ENCODE assay signal across 8 mouse cellular contexts in the genomic region with DNA sequence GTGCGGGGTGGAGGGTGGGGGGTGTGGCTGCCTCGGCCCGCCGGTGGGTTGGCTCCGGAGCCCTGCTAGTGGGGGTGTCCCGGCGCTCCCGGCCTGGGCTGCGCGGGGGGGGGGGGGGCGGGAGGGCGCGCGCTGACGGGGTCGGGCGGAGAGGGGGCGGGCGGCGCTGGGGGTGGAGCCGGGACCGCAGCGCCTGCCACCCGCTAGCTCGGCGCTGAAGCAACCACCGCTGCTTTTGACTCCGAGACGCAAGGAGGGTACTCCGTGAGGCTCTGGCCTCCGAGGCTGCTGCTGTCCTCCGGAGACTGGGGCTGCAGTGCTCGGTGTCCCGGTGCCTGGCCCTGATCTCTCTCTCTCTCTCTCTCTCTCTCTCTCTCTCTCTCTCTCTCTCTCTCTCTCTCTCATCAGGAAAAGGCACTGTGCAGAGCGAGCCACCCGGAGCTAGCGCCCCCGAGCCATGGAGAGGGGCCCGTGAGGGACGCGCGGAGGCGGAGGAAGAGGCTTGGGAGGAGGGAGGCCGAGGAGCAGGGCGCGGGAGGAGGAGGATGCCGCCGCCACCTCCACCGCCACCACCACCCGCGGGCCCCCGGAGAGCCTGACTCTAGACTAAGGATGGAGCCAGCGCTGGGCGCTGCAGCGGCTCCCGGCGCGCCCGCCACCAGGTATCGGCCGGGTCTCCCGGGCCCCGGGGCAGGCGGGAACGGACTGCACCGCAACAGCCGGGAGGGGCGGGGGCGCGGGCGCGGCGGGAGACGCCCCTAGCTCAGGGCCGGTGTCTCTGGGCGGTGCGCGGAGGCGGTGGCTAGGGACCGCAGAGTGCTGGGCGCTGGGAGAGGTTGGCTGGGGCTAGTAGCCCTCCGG. TPM values are rescaled to one million over a fixed set of nuclear protein-coding genes. Genes with fewer than 3 reads are reported as not detected.
DNase-seq lines count a peak whose midpoint lies in the region; ATAC-seq lines count a peak whose summit lies in the region.

TSS of gene Chst1 (plus strand) at position 221 of the 861 bp plus-strand sequence.

- intact Hi-C loops in left cerebral cortex, postnatal 36 days (cut with DNase I): loop anchor here (2.0 kb wide), 1 partner anchor 69 kb away; no protein-coding TSS in a partner anchor

- WGBS in embryonic facial prominence, embryonic 15.5 days: under 1% methylated on average over 56 of the region's 82 CpGs
- WGBS in hindbrain, embryonic 10.5 days: under 1% methylated on average over 65 of the region's 82 CpGs
- WGBS in midbrain, embryonic 13.5 days: under 1% methylated on average over 60 of the region's 82 CpGs

- H3K27me3 ChIP-seq in erythroblast, embryonic 14.5 days (ENCODE audit: control insufficient read depth): peaks cover 54% of the 10 kb centered on the region
- peaks cover 20% of the 10 kb centered on the region for H3K27me3 ChIP-seq in embryonic facial prominence, embryonic 15.5 days
- peaks cover 83% of the 10 kb centered on the region for H3K27me3 ChIP-seq in hindbrain, embryonic 10.5 days (ENCODE audit: insufficient read depth, poor library complexity, severe bottlenecking)
- H3K27me3 ChIP-seq in midbrain, embryonic 13.5 days: peaks cover 22% of the 10 kb centered on the region

- H3K4me2 ChIP-seq in embryonic facial prominence, embryonic 15.5 days (replicated peaks): peak within 1 kb of the TSS; percentile 97
- peak within 1 kb of the TSS; percentile 94 for H3K4me2 ChIP-seq in midbrain, embryonic 13.5 days (replicated peaks)

- DNase-seq in adrenal gland, adult 18-20 months (ENCODE audit: low spot score in 2 of 2): peak; percentile 45 to 50
- DNase-seq in hindbrain, embryonic 10.5 days (ENCODE audit: low spot score): peak; percentile 64
- DNase-seq in left cerebral cortex, postnatal 36 days (ENCODE audit: low spot score in 2 of 2): peak in 1 of 2 experiments; percentile 73
- DNase-seq in thymus, postnatal 0 days (ENCODE audit: low spot score): peak; percentile 13

- H3K36me3 ChIP-seq in erythroblast, embryonic 14.5 days (ENCODE audit: control insufficient read depth): no peaks in the 10 kb centered on the region
- H3K36me3 ChIP-seq in embryonic facial prominence, embryonic 15.5 days: no peaks in the 10 kb centered on the region
- H3K36me3 ChIP-seq in hindbrain, embryonic 10.5 days: no peaks in the 10 kb centered on the region
- no peaks in the 10 kb centered on the region for H3K36me3 ChIP-seq in midbrain, embryonic 13.5 days

- peak within 1 kb of the TSS; percentile 18 for H3K4me3 ChIP-seq in erythroblast, embryonic 14.5 days (replicated peaks)
- H3K4me3 ChIP-seq in embryonic facial prominence, embryonic 15.5 days (replicated peaks): peak within 1 kb of the TSS; percentile 54
- peak within 1 kb of the TSS; percentile 81 for H3K4me3 ChIP-seq in hindbrain, embryonic 10.5 days
- H3K4me3 ChIP-seq in midbrain, embryonic 13.5 days (replicated peaks): peak within 1 kb of the TSS; percentile 77

- H3K4me1 ChIP-seq in erythroblast, embryonic 14.5 days (ENCODE audit: control insufficient read depth): no peaks in the 10 kb centered on the region
- H3K4me1 ChIP-seq in embryonic facial prominence, embryonic 15.5 days: peaks cover 21% of the 10 kb centered on the region
- H3K4me1 ChIP-seq in hindbrain, embryonic 10.5 days (replicated peaks): peaks cover 68% of the 10 kb centered on the region
- peaks cover 54% of the 10 kb centered on the region for H3K4me1 ChIP-seq in midbrain, embryonic 13.5 days (replicated peaks)

- H3K9ac ChIP-seq in embryonic facial prominence, embryonic 15.5 days: peak within 1 kb of the TSS; percentile 43
- peak within 1 kb of the TSS; percentile 77 for H3K9ac ChIP-seq in midbrain, embryonic 13.5 days (replicated peaks)

- no peaks in the 10 kb centered on the region for H3K9me3 ChIP-seq in erythroblast, embryonic 14.5 days (ENCODE audit: control insufficient read depth, low read length)
- no peaks in the 10 kb centered on the region for H3K9me3 ChIP-seq in embryonic facial prominence, embryonic 15.5 days (replicated peaks)
- no peaks in the 10 kb centered on the region for H3K9me3 ChIP-seq in hindbrain, embryonic 10.5 days
- H3K9me3 ChIP-seq in midbrain, embryonic 13.5 days: no peaks in the 10 kb centered on the region

- ATAC-seq in erythroblast, adult 5-6 weeks (replicated peaks; ENCODE audit: low FRiP score, poor library complexity, severe bottlenecking): no peak
- peak; percentile 48 for ATAC-seq in embryonic facial prominence, embryonic 15.5 days (ENCODE audit: insufficient number of reproducible peaks, low FRiP score, low TSS enrichment, low read depth)
- peak; percentile 82 for ATAC-seq in midbrain, embryonic 13.5 days

- H3K27ac ChIP-seq in embryonic facial prominence, embryonic 15.5 days (replicated peaks): peak within 1 kb of the TSS; percentile 51
- H3K27ac ChIP-seq in hindbrain, embryonic 10.5 days: peak within 1 kb of the TSS; percentile 86
- peak within 1 kb of the TSS; percentile 84 for H3K27ac ChIP-seq in midbrain, embryonic 13.5 days

RNA-seq across cellular contexts. Expression of gene Chst1, which starts in this region (rescaled TPM):
- polyA plus RNA-seq in erythroblast, embryonic 14.5 days (2012): 0.01 TPM in 1 of 2 replicates, not detected in the other
- total RNA-seq in erythroblast, adult 5-6 weeks (2015; ENCODE audit: low replicate concordance): 0.63 TPM in 1 of 2 replicates, not detected in the other
- 0.17 TPM in 1 of 2 replicates, not detected in the other for total RNA-seq in erythroblast, adult 5-6 weeks (2017; ENCODE audit: low replicate concordance)
- 10 to 100 TPM; 13.2 to 20.4 TPM for total RNA-seq in adrenal gland, adult 18-20 months (2021)
- 10.1 and 11.3 TPM in 2 replicates for polyA plus RNA-seq in embryonic facial prominence, embryonic 15.5 days (2015; fragmentation: Nextera tagmentation; extraction: Ambion mirVana)
- polyA plus RNA-seq in hindbrain, embryonic 10.5 days (2016; fragmentation: Nextera tagmentation; extraction: Ambion mirVana): 3.9 and 5.0 TPM in 2 replicates
- 100 to 1,000 TPM; 247 to 264 TPM for total RNA-seq in left cerebral cortex, postnatal 36 days (2021)
- polyA plus RNA-seq in midbrain, embryonic 13.5 days (2015; fragmentation: Nextera tagmentation; extraction: Ambion mirVana): 26.2 and 35.4 TPM in 2 replicates
- 1.7 and 1.8 TPM in 2 replicates for polyA plus RNA-seq in thymus, postnatal 0 days (2015; fragmentation: Nextera tagmentation; extraction: Ambion mirVana)

Comparison
In these comparisons a context has a peak if more than half of its experiments do, and no peak if none do; other contexts are left out.
1. RNA of gene Chst1 (total RNA-seq): 247 to 264 TPM in left cerebral cortex, postnatal 36 days and 13.2 to 20.4 TPM in adrenal gland, adult 18-20 months; 0.17 to 0.63 TPM in erythroblast, adult 5-6 weeks; every median in the first group is over 4 times any median in the second.
2. RNA of gene Chst1 (total RNA-seq): 247 to 264 TPM in left cerebral cortex, postnatal 36 days; 13.2 to 20.4 TPM in adrenal gland, adult 18-20 months; every median in the first group is over 10 times any median in the second.
3. H3K4me3 ChIP-seq: peak in every context shown above with its lines; median percentile 81 in hindbrain, embryonic 10.5 days; 77 in midbrain, embryonic 13.5 days; 54 in embryonic facial prominence, embryonic 15.5 days; 18 in erythroblast, embryonic 14.5 days.
4. Peak in every context shown above with its lines, with median percentiles within 50 percentile points of each other: H3K27ac ChIP-seq.